Mouse (Mus musculus) limb, embryonic 15.5 days (tissue): ENCODE measurements around the gene Btbd9. TPM values are rescaled to one million over a fixed set of nuclear protein-coding genes. Genes with fewer than 3 reads are reported as not detected.

Source experiments
- ATAC-seq: fragments of 200-750 bp; cut with Nextera tagmentation; 2 replicates; pipeline ENCODE4 v1.8.0; 2017; ENCODE audit warnings: low read depth, moderate TSS enrichment; ENCODE audit not compliant: insufficient number of reproducible peaks, low FRiP score, low TSS enrichment
- H3K27ac ChIP-seq: fragments of 300-500 bp; sonication (generic); 2 replicates; pipeline ENCODE4 v1.5.1; 2015; ENCODE audit warnings: moderate library complexity, mild to moderate bottlenecking, inconsistent platforms
- H3K27me3 ChIP-seq: fragments of 300-500 bp; sonication (generic); 2 replicates; pipeline ENCODE4 v1.6.1; 2015; ENCODE audit warnings: inconsistent platforms
- H3K36me3 ChIP-seq: fragments of 300-500 bp; sonication (generic); 2 replicates; pipeline ENCODE4 v1.6.1; 2015; ENCODE audit warnings: inconsistent platforms
- H3K4me1 ChIP-seq: fragments of 300-500 bp; sonication (generic); 2 replicates; pipeline ENCODE4 v1.6.1; 2015; ENCODE audit warnings: inconsistent platforms
- H3K4me2 ChIP-seq: fragments of 300-500 bp; sonication (generic); 2 replicates; pipeline ENCODE4 v1.6.1; 2015; ENCODE audit warnings: mild to moderate bottlenecking, inconsistent platforms
- H3K4me3 ChIP-seq: fragments of 300-500 bp; sonication (generic); 2 replicates; pipeline ENCODE4 v1.5.1; 2015; ENCODE audit warnings: mild to moderate bottlenecking, inconsistent platforms
- H3K9ac ChIP-seq: fragments of 300-500 bp; sonication (generic); 2 replicates; pipeline ENCODE4 v1.6.1; 2015; ENCODE audit warnings: inconsistent platforms
- H3K9me3 ChIP-seq: fragments of 300-500 bp; sonication (generic); 2 replicates; pipeline ENCODE4 v1.6.1; 2016; ENCODE audit warnings: inconsistent platforms
- WGBS: fragments of 180-500 bp; shearing (Covaris S2); methylation state at CpG from one replicate; pipeline ENCODE4 v1.1.7; 2015; 5-methylcytosine and 5-hydroxymethylcytosine counted together
- polyA plus RNA-seq: library from polyadenylated mRNA; unstranded; fragments of >200 nt; fragmentation: Nextera tagmentation; extraction: Ambion mirVana; gene quantifications from 2 replicates; pipeline ENCODE4 v1.2.1, GENCODE M21; 2015

Gene Btbd9
- polyA plus RNA-seq, 1 experiment from 2014 or later = 54.5 TPM

DNA sequence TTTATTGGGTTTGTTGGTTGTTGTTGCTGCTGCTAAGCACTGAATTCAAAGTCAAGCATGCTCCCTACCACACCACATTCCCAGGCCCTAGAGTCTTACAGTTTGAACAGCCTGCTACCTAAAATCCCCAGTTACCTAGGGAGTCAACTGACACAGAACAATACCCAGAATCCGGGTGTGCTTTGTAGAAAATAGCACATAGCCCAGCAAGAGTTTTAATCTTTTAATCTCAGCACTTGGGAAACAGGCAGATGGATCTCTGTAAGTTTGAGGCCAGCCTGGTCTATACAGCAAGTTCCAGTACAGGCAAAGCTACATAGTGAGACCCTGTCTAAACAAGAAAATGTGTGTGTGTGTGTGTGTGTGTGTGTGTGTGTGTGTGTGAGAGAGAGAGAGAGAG lies 34.5 kb upstream of the Btbd9 start:
- H3K4me2 ChIP-seq = no peak overlapping the region
- WGBS = 67% methylated on average over 1 of the region's 1 CpGs
- ATAC-seq = no peak
- H3K4me3 ChIP-seq = no peak overlapping the region
- H3K36me3 ChIP-seq = no peaks in the 10 kb centered on the region
- H3K4me1 ChIP-seq = peaks cover 37% of the 10 kb centered on the region
- no peak overlapping the region for H3K27ac ChIP-seq
- no peak overlapping the region for H3K9ac ChIP-seq
- H3K27me3 ChIP-seq = no peaks in the 10 kb centered on the region
- H3K9me3 ChIP-seq = no peaks in the 10 kb centered on the region

DNA sequence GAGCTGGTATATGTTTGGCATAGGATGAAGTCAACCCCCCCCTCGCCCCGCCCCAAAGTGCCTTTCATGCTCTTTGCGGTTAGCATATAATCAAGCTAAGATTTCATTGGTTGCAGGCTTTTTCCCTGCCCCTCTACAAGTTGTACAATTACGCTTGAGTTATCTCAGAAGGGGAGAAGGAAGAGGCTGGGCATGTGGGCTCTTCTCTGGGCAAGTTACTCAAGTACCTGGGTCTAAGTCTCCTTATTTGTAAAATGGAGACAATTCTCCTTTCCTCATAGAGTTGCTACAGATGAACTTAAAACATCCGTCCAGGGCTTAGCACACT lies 33.7 kb upstream of the Btbd9 start:
- no peaks in the 10 kb centered on the region for H3K9me3 ChIP-seq
- H3K27ac ChIP-seq = 0 out of 2 replicates have a peak overlapping the region, but pooled peaks have one; percentile 27
- WGBS = 92% methylated on average over 5 of the region's 5 CpGs
- 0 out of 2 replicates have a peak overlapping the region, but pooled peaks have one; percentile 4 for H3K4me3 ChIP-seq
- H3K4me2 ChIP-seq = no peak overlapping the region
- H3K9ac ChIP-seq = no peak overlapping the region
- H3K36me3 ChIP-seq = no peaks in the 10 kb centered on the region
- H3K4me1 ChIP-seq = peaks cover 37% of the 10 kb centered on the region
- ATAC-seq = no peak
- no peaks in the 10 kb centered on the region for H3K27me3 ChIP-seq

DNA sequence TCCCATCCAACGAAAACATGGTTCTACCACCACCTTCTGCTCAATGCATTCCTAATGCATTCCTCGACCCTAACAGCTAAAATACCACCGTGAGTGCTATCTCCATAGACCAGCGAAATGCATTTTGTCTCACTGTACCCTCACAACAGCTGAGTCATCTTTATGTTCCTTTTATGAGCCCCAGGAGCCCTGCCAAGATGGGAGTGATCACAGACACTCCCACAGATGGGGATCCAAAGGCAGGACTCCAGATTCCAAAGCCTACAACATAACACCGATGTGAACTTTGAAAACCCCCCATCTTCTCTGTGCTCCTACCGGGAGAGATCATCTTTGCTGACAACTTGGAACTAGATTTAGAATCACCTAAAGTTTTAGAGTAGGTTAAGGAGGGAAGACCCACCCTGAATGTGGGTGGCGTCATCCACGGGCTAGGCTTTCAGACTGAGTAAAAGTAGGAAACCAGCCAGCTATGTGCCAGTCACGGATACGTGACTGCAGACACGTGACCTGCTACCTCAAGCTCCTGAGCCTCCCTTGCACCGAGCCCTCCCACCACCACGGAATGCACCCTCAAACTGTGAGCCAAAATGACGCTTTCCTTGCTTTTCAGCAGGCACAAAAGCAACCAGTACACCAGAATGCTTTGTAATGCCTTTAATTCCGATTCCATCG lies 33.2 kb upstream of the Btbd9 start:
- Histone ChIP-seq H3K27me3 (no peaks in the 10 kb centered on the region), H3K4me3 (0 out of 2 replicates have a peak overlapping the region, but pooled peaks have one; percentile 4), H3K36me3 (no peaks in the 10 kb centered on the region), H3K27ac (peak overlapping the region; percentile 27; the same call in 1 of the 2 replicates), H3K9me3 (no peaks in the 10 kb centered on the region), H3K4me2 (0 out of 2 replicates have a peak overlapping the region, but pooled peaks have one; percentile 6), H3K9ac (no peak overlapping the region), H3K4me1 (peaks cover 37% of the 10 kb centered on the region)
- ATAC-seq = no peak
- WGBS = 69% methylated on average over 16 of the region's 16 CpGs

DNA sequence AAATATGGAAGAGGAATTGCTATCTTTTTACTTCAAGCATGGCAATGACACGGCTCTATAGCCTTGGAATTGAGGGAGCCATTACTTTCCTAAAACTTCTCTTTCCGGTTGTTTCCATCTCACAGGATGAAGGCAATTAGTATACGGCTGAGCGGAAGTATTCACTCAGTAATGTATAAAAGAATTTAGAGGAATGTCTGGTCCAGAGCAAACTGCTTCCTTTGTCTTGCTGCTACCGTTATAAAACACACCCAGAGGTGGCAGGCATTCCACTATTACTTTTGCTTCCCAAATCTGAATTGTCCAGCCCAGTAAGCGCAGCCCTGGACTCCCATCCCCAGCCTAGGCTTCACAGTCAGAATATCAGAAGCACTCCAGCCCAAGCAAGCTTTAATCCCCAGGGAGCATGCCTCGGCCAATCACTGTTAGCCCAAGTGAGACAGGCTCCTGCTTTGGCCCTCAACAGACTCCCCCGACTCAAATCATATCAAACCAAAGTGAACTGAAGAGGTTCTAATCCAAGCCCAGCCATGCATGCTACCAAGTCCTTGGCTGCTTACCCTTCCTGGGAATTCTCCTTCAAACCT lies 31.7 kb upstream of the Btbd9 start:
- H3K9ac ChIP-seq = no peak overlapping the region
- peaks cover 42% of the 10 kb centered on the region for H3K4me1 ChIP-seq
- peaks cover 14% of the 10 kb centered on the region for H3K36me3 ChIP-seq
- H3K27me3 ChIP-seq = no peaks in the 10 kb centered on the region
- ATAC-seq = no peak
- 0 out of 2 replicates have a peak overlapping the region, but pooled peaks have one; percentile 29 for H3K27ac ChIP-seq
- 52% methylated on average over 8 of the region's 8 CpGs for WGBS
- H3K4me3 ChIP-seq = no peak overlapping the region
- H3K9me3 ChIP-seq = no peaks in the 10 kb centered on the region
- H3K4me2 ChIP-seq = no peak overlapping the region

DNA sequence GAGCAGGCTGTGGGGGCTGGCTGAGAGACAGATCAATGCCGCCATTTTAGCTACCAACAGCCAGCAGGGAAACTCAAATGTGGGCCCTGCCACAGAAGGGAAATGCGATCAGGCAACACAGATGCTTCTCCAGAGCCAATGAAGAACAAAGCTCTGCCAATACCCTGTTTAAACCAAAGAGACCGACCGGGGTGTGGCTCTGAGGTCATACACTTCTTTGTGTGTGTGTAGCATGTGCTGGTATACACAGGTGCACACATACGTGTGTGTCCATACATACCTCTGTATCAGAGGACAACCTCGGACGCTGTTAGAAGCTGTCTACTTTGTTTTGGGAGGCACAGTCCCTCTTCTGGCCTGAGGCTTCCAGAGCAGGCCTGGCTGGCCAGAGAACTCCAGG lies 31.0 kb upstream of the Btbd9 start:
- H3K4me1 ChIP-seq = peaks cover 42% of the 10 kb centered on the region
- 86% methylated on average over 7 of the region's 7 CpGs for WGBS
- H3K9ac ChIP-seq = no peak overlapping the region
- H3K36me3 ChIP-seq = peaks cover 21% of the 10 kb centered on the region
- no peak overlapping the region for H3K27ac ChIP-seq
- H3K4me3 ChIP-seq = no peak overlapping the region
- ATAC-seq = no peak
- H3K4me2 ChIP-seq = no peak overlapping the region
- H3K27me3 ChIP-seq = no peaks in the 10 kb centered on the region
- H3K9me3 ChIP-seq = no peaks in the 10 kb centered on the region

DNA sequence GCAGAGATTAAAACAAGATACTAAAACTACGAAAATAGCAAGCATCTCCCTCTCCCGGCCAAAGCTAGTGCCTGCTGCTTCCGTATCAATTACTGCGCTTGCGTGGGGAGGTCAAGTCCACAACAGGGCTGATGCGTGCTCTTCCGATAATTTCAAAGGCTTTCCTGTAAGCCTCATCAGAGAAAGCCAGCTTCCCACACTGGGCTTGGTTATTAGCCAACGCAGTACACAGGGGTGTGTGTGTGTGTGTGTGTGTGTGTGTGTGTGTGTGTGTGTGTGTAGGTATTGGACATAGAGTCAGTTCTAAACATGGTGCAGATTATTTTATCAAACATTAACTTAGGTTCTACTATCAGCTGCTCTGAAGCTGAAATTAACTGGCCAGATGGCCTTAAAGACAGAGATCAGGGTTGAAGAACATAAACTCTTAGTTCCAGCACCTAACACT lies 30.4 kb upstream of the Btbd9 start:
- ATAC-seq = no peak
- H3K36me3 ChIP-seq = peaks cover 28% of the 10 kb centered on the region
- H3K4me2 ChIP-seq = no peak overlapping the region
- no peaks in the 10 kb centered on the region for H3K27me3 ChIP-seq
- no peak overlapping the region for H3K9ac ChIP-seq
- no peaks in the 10 kb centered on the region for H3K9me3 ChIP-seq
- no peak overlapping the region for H3K4me3 ChIP-seq
- peaks cover 42% of the 10 kb centered on the region for H3K4me1 ChIP-seq
- 78% methylated on average over 8 of the region's 8 CpGs for WGBS
- H3K27ac ChIP-seq = no peak overlapping the region

DNA sequence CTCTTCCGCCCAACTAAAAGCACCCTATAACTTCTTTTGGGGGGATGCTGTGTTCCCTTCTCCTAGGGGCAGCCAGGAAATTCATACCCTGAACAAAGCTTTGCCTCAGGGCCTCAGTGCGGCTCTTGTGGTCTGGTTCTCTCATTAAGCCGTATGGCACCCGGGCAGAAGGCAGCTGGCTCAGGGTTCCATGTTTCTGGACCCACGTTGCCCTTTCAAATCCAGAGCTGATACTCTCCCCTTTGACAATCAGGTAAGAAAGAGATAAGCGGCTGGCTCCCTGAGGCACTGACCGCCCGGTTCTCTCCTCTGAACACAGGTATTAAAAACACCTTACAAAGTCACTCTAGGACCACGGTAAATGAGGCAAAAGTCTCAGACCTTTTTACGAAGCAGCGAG lies 29.9 kb upstream of the Btbd9 start:
- Histone ChIP-seq H3K27me3 (no peaks in the 10 kb centered on the region), H3K9ac (no peak overlapping the region), H3K4me2 (no peak overlapping the region), H3K9me3 (no peaks in the 10 kb centered on the region), H3K27ac (no peak overlapping the region), H3K36me3 (peaks cover 32% of the 10 kb centered on the region), H3K4me3 (no peak overlapping the region), H3K4me1 (peaks cover 39% of the 10 kb centered on the region)
- 61% methylated on average over 11 of the region's 11 CpGs for WGBS
- no peak for ATAC-seq

DNA sequence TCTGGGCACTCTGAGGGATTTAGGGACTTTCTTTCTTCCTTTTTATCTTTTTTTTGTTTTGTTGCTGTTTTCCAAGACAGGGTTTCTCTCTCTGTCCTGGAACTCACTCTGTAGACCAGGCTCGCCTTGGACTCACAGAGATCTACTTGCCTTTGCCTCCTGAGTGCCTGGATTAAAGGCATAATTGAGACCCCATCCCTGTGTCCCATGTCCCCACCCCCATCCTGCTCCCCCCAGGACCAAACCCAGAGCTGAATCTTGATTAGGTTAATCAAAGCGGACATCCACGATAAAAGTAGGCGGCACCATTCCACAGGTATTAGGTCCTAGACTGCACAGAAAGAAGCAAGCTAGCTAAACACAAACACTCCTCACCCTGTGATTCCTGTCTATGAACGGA lies 28.7 kb upstream of the Btbd9 start:
- H3K9ac ChIP-seq = no peak overlapping the region
- H3K4me1 ChIP-seq = peaks cover 33% of the 10 kb centered on the region
- ATAC-seq = no peak
- no peak overlapping the region for H3K4me2 ChIP-seq
- no peaks in the 10 kb centered on the region for H3K9me3 ChIP-seq
- whole genome bisulfite sequencing = 83% methylated on average over 5 of the region's 5 CpGs
- no peak overlapping the region for H3K27ac ChIP-seq
- H3K27me3 ChIP-seq = no peaks in the 10 kb centered on the region
- H3K36me3 ChIP-seq = peaks cover 43% of the 10 kb centered on the region
- H3K4me3 ChIP-seq = no peak overlapping the region

DNA sequence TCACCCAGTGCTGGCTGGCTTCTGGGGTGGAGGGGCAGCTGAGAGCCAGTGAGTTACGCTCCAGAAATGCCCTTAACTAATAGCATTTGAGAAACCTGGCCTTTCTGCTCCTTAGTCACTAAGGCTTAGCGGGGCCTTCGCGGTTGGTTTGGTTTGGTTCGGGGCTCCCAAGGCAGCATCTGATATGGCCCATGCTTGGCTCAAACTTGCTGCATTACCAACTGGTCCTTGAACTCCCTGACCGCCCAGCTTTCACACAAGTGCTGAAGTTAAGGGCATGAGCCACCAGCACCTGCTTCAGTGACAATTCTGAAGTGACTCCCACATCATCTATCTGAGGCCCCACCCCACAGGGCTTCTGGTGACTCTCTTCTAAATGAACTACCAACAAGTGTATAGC lies 28.0 kb upstream of the Btbd9 start:
- H3K27ac ChIP-seq = no peak overlapping the region
- no peak overlapping the region for H3K9ac ChIP-seq
- 91% methylated on average over 6 of the region's 6 CpGs for WGBS
- no peaks in the 10 kb centered on the region for H3K27me3 ChIP-seq
- peaks cover 28% of the 10 kb centered on the region for H3K4me1 ChIP-seq
- peaks cover 48% of the 10 kb centered on the region for H3K36me3 ChIP-seq
- H3K4me3 ChIP-seq = no peak overlapping the region
- ATAC-seq = no peak
- H3K9me3 ChIP-seq = no peaks in the 10 kb centered on the region
- H3K4me2 ChIP-seq = no peak overlapping the region

DNA sequence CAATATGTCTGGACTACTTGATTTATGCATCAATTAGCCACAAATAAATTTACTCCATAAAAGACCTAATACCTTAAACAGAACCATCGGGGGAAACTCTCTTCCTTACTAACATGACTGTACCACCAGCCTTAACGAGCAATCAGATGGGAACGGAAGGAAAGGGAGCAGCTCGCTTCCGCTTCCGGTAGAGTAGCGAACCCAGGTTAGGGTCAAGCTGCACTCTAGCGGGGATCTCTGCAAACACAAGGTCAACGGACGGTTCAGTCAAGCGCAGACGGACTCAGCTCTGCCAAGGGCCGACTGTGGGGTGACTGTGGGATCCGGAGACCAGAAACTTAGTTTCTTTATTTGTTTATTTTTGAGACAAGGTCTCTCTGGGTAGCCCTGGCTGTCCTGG lies 25.9 kb upstream of the Btbd9 start:
- Histone ChIP-seq H3K4me1 (peaks cover 14% of the 10 kb centered on the region), H3K9me3 (no peaks in the 10 kb centered on the region), H3K4me3 (no peak overlapping the region), H3K27me3 (no peaks in the 10 kb centered on the region), H3K9ac (no peak overlapping the region), H3K4me2 (no peak overlapping the region), H3K27ac (no peak overlapping the region), H3K36me3 (peaks cover 67% of the 10 kb centered on the region)
- 86% methylated on average over 14 of the region's 14 CpGs for WGBS
- ATAC-seq = no peak

DNA sequence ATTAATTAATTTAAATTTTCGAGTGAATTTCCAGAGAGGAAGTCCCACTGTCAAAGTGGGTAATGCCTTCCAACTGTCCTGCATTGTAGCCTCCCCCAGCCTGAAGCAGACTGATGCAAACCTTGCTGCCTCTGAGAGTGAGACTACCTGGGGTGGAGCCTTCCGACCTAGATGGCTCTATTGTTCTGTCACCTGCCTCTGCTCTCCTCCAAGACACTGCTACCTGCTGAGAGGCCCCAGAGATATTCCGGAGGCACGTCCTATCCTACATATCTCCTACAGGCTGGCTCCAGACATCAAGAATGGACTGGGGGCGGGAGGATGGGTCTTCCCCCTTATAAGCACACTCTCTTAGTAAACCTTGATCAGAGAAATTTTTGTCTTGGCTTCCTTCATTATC lies 22.0 kb upstream of the Btbd9 start:
- H3K4me1 ChIP-seq = no peaks in the 10 kb centered on the region
- H3K27me3 ChIP-seq = no peaks in the 10 kb centered on the region
- 87% methylated on average over 5 of the region's 5 CpGs for WGBS
- no peak overlapping the region for H3K4me3 ChIP-seq
- H3K9me3 ChIP-seq = no peaks in the 10 kb centered on the region
- ATAC-seq = no peak
- H3K9ac ChIP-seq = no peak overlapping the region
- H3K36me3 ChIP-seq = peaks cover 86% of the 10 kb centered on the region
- no peak overlapping the region for H3K27ac ChIP-seq
- H3K4me2 ChIP-seq = no peak overlapping the region

DNA sequence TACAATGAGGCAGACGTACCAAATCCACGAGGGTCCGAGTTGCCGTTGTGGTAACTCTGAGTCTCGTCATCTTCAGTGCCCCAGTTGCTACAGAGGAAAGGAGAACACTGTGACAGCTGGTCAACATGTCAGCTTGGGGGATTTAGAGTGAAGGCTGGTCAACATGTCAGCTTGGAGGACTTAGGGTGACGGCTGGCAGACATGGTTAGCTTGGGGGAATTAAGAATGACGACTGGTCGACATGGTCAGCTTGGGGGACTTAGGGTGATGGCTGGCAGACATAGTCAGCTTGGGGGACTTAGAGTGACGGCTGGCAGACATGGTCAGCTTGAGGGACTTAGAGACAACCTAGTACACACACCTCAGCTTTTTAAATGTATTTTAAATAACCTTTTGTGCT lies 21.5 kb upstream of the Btbd9 start:
- peaks cover 85% of the 10 kb centered on the region for H3K36me3 ChIP-seq
- H3K9ac ChIP-seq = no peak overlapping the region
- no peak overlapping the region for H3K27ac ChIP-seq
- H3K9me3 ChIP-seq = no peaks in the 10 kb centered on the region
- no peaks in the 10 kb centered on the region for H3K4me1 ChIP-seq
- WGBS = 95% methylated on average over 9 of the region's 9 CpGs
- H3K4me2 ChIP-seq = no peak overlapping the region
- H3K4me3 ChIP-seq = no peak overlapping the region
- ATAC-seq = no peak
- no peaks in the 10 kb centered on the region for H3K27me3 ChIP-seq
